Mouse (Mus musculus) liver, embryonic 16.5 days (tissue): ENCODE measurements around the gene Cdan1. TPM values are rescaled to one million over a fixed set of nuclear protein-coding genes. Genes with fewer than 3 reads are reported as not detected.

Experiments used
- polyA plus RNA-seq: library from polyadenylated mRNA; unstranded; fragments of >200 nt; fragmentation: Nextera tagmentation; extraction: Ambion mirVana; gene quantifications from 2 replicates; pipeline ENCODE4 v1.2.1, GENCODE M21; 2015

Gene Cdan1
- polyA plus RNA-seq, 1 experiment from 2014 or later = 3.4 TPM

Other genes with a start within 250 kb of the Cdan1 start
- 9.1 and 9.7 TPM in 2 replicates for gene Haus2, start 240.7 kb downstream of the Cdan1 start, polyA plus RNA-seq
- 11.4 and 12.7 TPM in 2 replicates for gene Lrrc57, start 240.6 kb downstream of the Cdan1 start, polyA plus RNA-seq
- 0.92 and 0.94 TPM in 2 replicates for gene Stard9, start 221.0 kb downstream of the Cdan1 start, polyA plus RNA-seq
- gene Ttbk2, start 476 bp upstream of the Cdan1 start, polyA plus RNA-seq = 0.40 and 0.41 TPM in 2 replicates
- 10.8 and 11.1 TPM in 2 replicates for gene Ubr1, start 120.6 kb upstream of the Cdan1 start, polyA plus RNA-seq
- 2.2 and 2.4 TPM in 2 replicates for gene Tmem62, start 126.9 kb upstream of the Cdan1 start, polyA plus RNA-seq
- gene Ccndbp1, start 158.3 kb upstream of the Cdan1 start, polyA plus RNA-seq = 54.4 and 55.3 TPM in 2 replicates
- gene Epb42, start 186.9 kb upstream of the Cdan1 start, polyA plus RNA-seq = 149 and 173 TPM in 2 replicates
- gene Tgm5, start 235.7 kb upstream of the Cdan1 start, polyA plus RNA-seq = not detected in 2 replicates